23 mouse cellular contexts compared by ENCODE assay signal in genomic region chr5:50156557-50156956, GRCm38 (mm10).
DNase-seq lines count a peak whose midpoint lies in the region; ATAC-seq and TF ChIP-seq lines count a peak whose summit lies in the region.
"Had no signal": no experiment of that assay in that cellular context is flagged by ENCODE, and none has a peak within 500 bp of the region (broad histone marks: within the 10 kb centered on the region; RNA-seq: fewer than 3 reads in every experiment).

No protein-coding gene starts in this region.

- 36% methylated on average over 1 of the region's 1 CpGs for WGBS in embryonic facial prominence, embryonic 14.5 days
- 60% methylated on average over 1 of the region's 1 CpGs for WGBS in embryonic facial prominence, embryonic 10.5 days
- 19% methylated on average over 1 of the region's 1 CpGs for WGBS in lung, embryonic 14.5 days
- WGBS in lung, adult 2 months, result 21% methylated on average over 1 of the region's 1 CpGs

- no peak for TF ChIP-seq CTCF in lung, embryonic 14.5 days (IDR thresholded peaks at IDR 0.05; ENCODE audit: low read depth)
- TF ChIP-seq CTCF in lung, adult 2 months (IDR thresholded peaks at IDR 0.05; ENCODE audit: insufficient read depth, low read length), result no peak

- no peaks in the 10 kb centered on the region for H3K27me3 ChIP-seq in embryonic facial prominence, embryonic 14.5 days (replicated peaks; ENCODE audit: control insufficient read depth, insufficient read depth, low read length)
- no peaks in the 10 kb centered on the region for H3K27me3 ChIP-seq in embryonic facial prominence, embryonic 10.5 days (replicated peaks; ENCODE audit: low read depth, poor library complexity, severe bottlenecking)
- no peaks in the 10 kb centered on the region for H3K27me3 ChIP-seq in lung, embryonic 14.5 days (ENCODE audit: insufficient read depth, low read length)
- H3K27me3 ChIP-seq: embryonic facial prominence, embryonic 12.5 days; forebrain, embryonic 12.5 days; heart, embryonic 13.5 days had no signal

- H3K9me3 ChIP-seq in embryonic facial prominence, embryonic 14.5 days (ENCODE audit: control insufficient read depth, low read length), result no peaks in the 10 kb centered on the region
- H3K9me3 ChIP-seq in embryonic facial prominence, embryonic 10.5 days, result no peaks in the 10 kb centered on the region
- H3K9me3 ChIP-seq in lung, embryonic 14.5 days (ENCODE audit: low read depth, low read length), result no peaks in the 10 kb centered on the region
- H3K9me3 ChIP-seq: embryonic facial prominence, embryonic 12.5 days; forebrain, embryonic 12.5 days; G1E; heart, embryonic 13.5 days had no signal

- no peak overlapping the region for H3K4me3 ChIP-seq in embryonic facial prominence, embryonic 14.5 days (ENCODE audit: low read depth, low read length)
- H3K4me3 ChIP-seq in embryonic facial prominence, embryonic 10.5 days, result no peak overlapping the region
- no peak overlapping the region for H3K4me3 ChIP-seq in lung, embryonic 14.5 days (ENCODE audit: low read depth, low read length)
- no peak overlapping the region for H3K4me3 ChIP-seq in lung, adult 2 months (replicated peaks; ENCODE audit: extremely low read depth, low read depth, low read length)
- H3K4me3 ChIP-seq: embryonic facial prominence, embryonic 12.5 days; forebrain, embryonic 12.5 days; gastrocnemius, adult 2 months; heart, embryonic 13.5 days had no signal

- no peak for TF ChIP-seq POLR2A in lung, adult 2 months (IDR thresholded peaks at IDR 0.05; ENCODE audit: borderline replicate concordance, extremely low read depth, low read depth, low read length)

- no peak overlapping the region for H3K4me2 ChIP-seq in embryonic facial prominence, embryonic 14.5 days (ENCODE audit: low read depth, low read length)
- no peak overlapping the region for H3K4me2 ChIP-seq in lung, embryonic 14.5 days
- H3K4me2 ChIP-seq: embryonic facial prominence, embryonic 12.5 days; forebrain, embryonic 12.5 days; heart, embryonic 13.5 days had no signal

- no peak overlapping the region for H3K27ac ChIP-seq in embryonic facial prominence, embryonic 14.5 days (replicated peaks; ENCODE audit: low read depth, low read length)
- H3K27ac ChIP-seq in embryonic facial prominence, embryonic 10.5 days (replicated peaks), result no peak overlapping the region
- no peak overlapping the region for H3K27ac ChIP-seq in lung, embryonic 14.5 days (ENCODE audit: low read depth)
- H3K27ac ChIP-seq: embryonic facial prominence, embryonic 12.5 days; forebrain, embryonic 12.5 days; gastrocnemius, adult 2 months; heart, embryonic 13.5 days had no signal

- H3K4me1 ChIP-seq in embryonic facial prominence, embryonic 14.5 days (ENCODE audit: control insufficient read depth, insufficient read depth, low read length), result no peaks in the 10 kb centered on the region
- no peaks in the 10 kb centered on the region for H3K4me1 ChIP-seq in embryonic facial prominence, embryonic 10.5 days
- no peaks in the 10 kb centered on the region for H3K4me1 ChIP-seq in lung, embryonic 14.5 days (ENCODE audit: insufficient read depth)
- H3K4me1 ChIP-seq in lung, adult 2 months (ENCODE audit: control insufficient read depth, insufficient read depth, low read length), result no peaks in the 10 kb centered on the region
- H3K4me1 ChIP-seq: embryonic facial prominence, embryonic 12.5 days; forebrain, embryonic 12.5 days had no signal

- no peaks in the 10 kb centered on the region for H3K36me3 ChIP-seq in embryonic facial prominence, embryonic 14.5 days (ENCODE audit: control insufficient read depth, insufficient read depth, low read length)
- H3K36me3 ChIP-seq in embryonic facial prominence, embryonic 10.5 days (replicated peaks), result no peaks in the 10 kb centered on the region
- H3K36me3 ChIP-seq in lung, embryonic 14.5 days (ENCODE audit: insufficient read depth), result no peaks in the 10 kb centered on the region
- H3K36me3 ChIP-seq: embryonic facial prominence, embryonic 12.5 days; forebrain, embryonic 12.5 days; G1E; heart, embryonic 13.5 days had no signal

- no peak overlapping the region for H3K9ac ChIP-seq in embryonic facial prominence, embryonic 14.5 days (ENCODE audit: low read depth, low read length)
- no peak overlapping the region for H3K9ac ChIP-seq in lung, embryonic 14.5 days
- H3K9ac ChIP-seq: embryonic facial prominence, embryonic 12.5 days; forebrain, embryonic 12.5 days; heart, embryonic 13.5 days had no signal

- no peak for ATAC-seq in embryonic facial prominence, embryonic 14.5 days (ENCODE audit: low read depth)
- peak; percentile 93 for ATAC-seq in lung, embryonic 14.5 days (ENCODE audit: insufficient read depth)
- ATAC-seq: CD4-positive, CD25-positive, alpha-beta regulatory T cell, adult 4 months had no signal

- peak; percentile 23 for DNase-seq in embryonic facial prominence, embryonic 14.5 days (ENCODE audit: low spot score)
- no peak for DNase-seq in embryonic facial prominence, embryonic 10.5 days (ENCODE audit: low spot score)
- peak; percentile 90 for DNase-seq in lung, embryonic 14.5 days
- DNase-seq in lung, adult 2 months, result no peak
- peak; percentile 5 for DNase-seq in ovary, adult 18-20 months (ENCODE audit: low spot score)
- no peak for DNase-seq in ovary, postnatal 10 days (ENCODE audit: low spot score)
- peak; percentile 2 for DNase-seq in lung, postnatal 14 days
- DNase-seq in right cerebral cortex, postnatal 14 days, result no peak
- DNase-seq: adrenal gland, adult 8-10 months; adrenal gland, postnatal 36 days; B cell, adult 2 months; cerebellum, adult 11 months; cerebellum, adult 8-10 months; cerebellum, postnatal 14 days; embryo, embryonic 11 days; gastrocnemius, adult 2 months; gastrocnemius, postnatal 25 days; heart, postnatal 36 days had no signal

Comparison
In these comparisons a context has a peak if more than half of its experiments do, and no peak if none do; other contexts are left out.
1. DNase-seq: peak in embryonic facial prominence, embryonic 14.5 days (single experiment), lung, embryonic 14.5 days (single experiment), ovary, adult 18-20 months (single experiment) and lung, postnatal 14 days (single experiment); none in embryonic facial prominence, embryonic 10.5 days (single experiment), lung, adult 2 months (single experiment), ovary, postnatal 10 days (single experiment) and right cerebral cortex, postnatal 14 days (single experiment).